Mouse (Mus musculus) forebrain, embryonic 13.5 days (tissue): ENCODE data around the gene Ptrh1. TPM values are rescaled to one million over a fixed set of nuclear protein-coding genes. Genes with fewer than 3 reads are reported as not detected.
A peak's percentile ranks its signal among the peaks of the same experiment; 100 is the strongest.

Source experiments
- ATAC-seq: fragments of 200-750 bp; cut with Nextera tagmentation; 2 replicates; pipeline ENCODE4 v1.8.0; 2017
- H3K27ac ChIP-seq: fragments of 300-500 bp; sonication (generic); 2 replicates; pipeline ENCODE4 v1.5.1; 2015; ENCODE audit warnings: inconsistent platforms, mild to moderate bottlenecking, moderate library complexity
- H3K27me3 ChIP-seq: fragments of 300-500 bp; sonication (generic); 2 replicates; pipeline ENCODE4 v1.6.1; 2015; ENCODE audit warnings: mild to moderate bottlenecking, inconsistent platforms
- H3K36me3 ChIP-seq: fragments of 300-500 bp; sonication (generic); 2 replicates; pipeline ENCODE4 v1.6.1; 2015; ENCODE audit warnings: mild to moderate bottlenecking, inconsistent platforms; ENCODE audit not compliant: poor library complexity, severe bottlenecking
- H3K4me1 ChIP-seq: fragments of 300-500 bp; sonication (generic); 2 replicates; pipeline ENCODE4 v1.6.1; 2015; ENCODE audit warnings: inconsistent platforms
- H3K4me2 ChIP-seq: fragments of 300-500 bp; sonication (generic); 2 replicates; pipeline ENCODE4 v1.6.1; 2015; ENCODE audit warnings: inconsistent platforms, mild to moderate bottlenecking, moderate library complexity
- H3K4me3 ChIP-seq: fragments of 300-500 bp; sonication (generic); 2 replicates; pipeline ENCODE4 v1.5.1; 2015; ENCODE audit warnings: mild to moderate bottlenecking, inconsistent platforms
- H3K9ac ChIP-seq: fragments of 300-500 bp; sonication (generic); 2 replicates; pipeline ENCODE4 v1.6.1; 2015; ENCODE audit warnings: mild to moderate bottlenecking, inconsistent platforms
- H3K9me3 ChIP-seq: fragments of 300-500 bp; sonication (generic); replicated peaks from 2 replicates; pipeline ENCODE4 v1.6.1; 2016; ENCODE audit warnings: inconsistent platforms
- WGBS: fragments of 180-500 bp; shearing (Covaris S2); methylation state at CpG from one replicate; pipeline ENCODE4 v1.1.7; 2015; 5-methylcytosine and 5-hydroxymethylcytosine counted together
- polyA plus RNA-seq: library from polyadenylated mRNA; unstranded; fragments of >200 nt; fragmentation: Nextera tagmentation; extraction: Ambion mirVana; gene quantifications from 2 replicates; pipeline ENCODE4 v1.2.1, GENCODE M21; 2015

The Ptrh1 gene
- 4.6 and 5.4 TPM in 2 replicates for polyA plus RNA-seq

DNA sequence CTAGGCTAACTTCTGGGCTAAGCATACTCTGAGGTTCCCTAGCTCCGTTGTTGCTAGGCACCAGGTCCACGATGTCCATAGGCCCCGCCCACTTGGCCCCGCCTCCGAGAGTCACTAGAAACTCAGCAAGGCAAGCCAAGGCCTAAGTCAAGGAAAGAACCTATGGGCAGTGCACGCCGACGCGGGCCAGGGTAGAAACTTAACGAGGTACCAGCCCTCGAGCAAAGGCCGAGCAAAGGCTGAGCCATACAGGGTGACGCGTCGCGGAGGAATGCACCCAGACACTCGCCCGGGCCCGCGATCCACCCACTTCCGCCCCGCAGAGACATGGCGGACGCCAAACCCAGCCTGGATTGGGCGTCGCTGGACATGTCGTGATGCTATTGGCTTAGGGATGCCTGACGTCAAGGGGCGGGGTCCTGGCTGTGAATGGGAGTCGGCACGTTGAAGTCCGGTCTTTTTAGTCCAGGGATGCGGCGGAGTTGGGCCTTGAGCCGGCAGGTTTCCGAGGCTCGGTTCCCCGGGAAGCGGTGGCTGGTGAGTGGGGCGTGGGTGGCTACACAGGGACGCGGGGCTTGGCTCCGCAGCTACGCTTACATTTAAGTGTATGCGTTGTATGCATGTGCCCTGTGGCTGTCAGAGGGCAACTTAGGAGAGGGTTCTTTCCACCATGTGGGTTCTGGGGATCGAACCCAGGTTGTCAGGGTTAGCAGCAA lies at the start of gene Ptrh1, which contains the start of gene Ttc16:
Gene Ptrh1, plus strand, starts transcription at position 428 of the 716 bp plus-strand sequence.
Gene Ttc16, minus strand, starts transcription at position 275 of the 716 bp plus-strand sequence.
- Histone ChIP-seq H3K36me3 (no peaks in the 10 kb centered on the region), H3K9me3 (no peaks in the 10 kb centered on the region)
- under 1% methylated on average over 46 of the region's 46 CpGs for WGBS

DNA sequence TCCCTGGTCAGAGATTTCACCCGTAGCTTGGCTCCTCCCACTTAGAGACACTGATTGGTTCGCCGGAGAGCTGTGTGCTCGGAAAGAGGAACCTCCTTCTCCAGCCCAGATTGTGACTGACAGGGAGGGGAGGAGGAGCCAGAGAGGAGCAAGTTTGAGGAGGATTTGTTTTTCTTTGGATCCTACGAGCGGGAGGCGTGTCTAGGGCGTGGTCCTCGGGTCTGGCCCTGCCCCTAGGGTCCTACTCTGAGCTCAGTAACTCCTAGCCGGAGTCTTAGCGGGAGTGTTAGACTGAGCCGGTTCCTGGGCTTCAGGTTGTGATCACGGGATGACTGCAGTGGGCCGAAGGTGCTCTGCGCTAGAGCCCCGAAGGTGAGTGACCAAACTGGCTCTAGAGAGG lies 48.2 kb upstream of the Ptrh1 start:
- ATAC-seq = peak; percentile 98
- Histone ChIP-seq H3K4me2 (peak overlapping the region; percentile 57), H3K9me3 (no peaks in the 10 kb centered on the region), H3K9ac (peak overlapping the region; percentile 50; the same call in 1 of the 2 replicates), H3K27ac (no peak overlapping the region), H3K27me3 (0 out of 2 replicates have a peak, but pooled peaks cover 3% of the 10 kb centered on the region), H3K4me1 (peaks cover 3% of the 10 kb centered on the region; the same call in 1 of the 2 replicates), H3K4me3 (peak overlapping the region; percentile 30), H3K36me3 (no peaks in the 10 kb centered on the region)
- WGBS = under 1% methylated on average over 16 of the region's 16 CpGs

More for the DNA sequence above, at the start of gene Ptrh1, which contains the start of gene Ttc16:
- Histone ChIP-seq H3K27ac (no peak within 1 kb of the TSS), H3K27me3 (peaks cover 3% of the 10 kb centered on the region; the same call in 1 of the 2 replicates), H3K4me1 (peaks cover 14% of the 10 kb centered on the region), H3K4me2 (peak within 1 kb of the TSS; percentile 64), H3K9ac (peak within 1 kb of the TSS; percentile 50), H3K4me3 (peak within 1 kb of the TSS; percentile 55)
- peak; percentile 99 for ATAC-seq

DNA sequence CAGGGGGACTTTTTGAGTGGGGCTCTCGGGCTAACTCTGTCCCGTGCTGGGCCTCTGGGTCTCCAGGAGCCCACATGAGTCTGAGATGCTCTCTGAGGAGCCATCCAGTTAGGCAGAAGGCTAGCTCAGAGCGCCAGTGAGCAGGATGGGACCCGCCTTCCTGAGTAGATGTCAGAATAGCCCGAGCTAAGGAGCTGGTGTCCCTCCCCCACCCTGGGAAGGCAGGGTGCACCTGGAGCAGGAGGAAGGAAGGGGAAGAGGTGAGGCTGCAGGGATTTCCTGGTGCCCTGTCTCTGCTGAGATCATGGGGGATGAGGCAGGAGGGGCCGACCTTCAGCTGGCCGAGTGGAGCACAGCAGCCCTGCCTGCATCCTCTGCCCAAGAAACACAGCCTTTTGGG lies 47.1 kb upstream of the Ptrh1 start:
- H3K27me3 ChIP-seq = 0 out of 2 replicates have a peak, but pooled peaks cover 3% of the 10 kb centered on the region
- WGBS = 61% methylated on average over 7 of the region's 7 CpGs
- H3K4me2 ChIP-seq = no peak overlapping the region
- peaks cover 3% of the 10 kb centered on the region; the same call in 1 of the 2 replicates for H3K4me1 ChIP-seq
- no peaks in the 10 kb centered on the region for H3K9me3 ChIP-seq
- H3K9ac ChIP-seq = peak overlapping the region; percentile 5; the same call in 1 of the 2 replicates
- no peaks in the 10 kb centered on the region for H3K36me3 ChIP-seq
- no peak overlapping the region for H3K4me3 ChIP-seq
- H3K27ac ChIP-seq = no peak overlapping the region
- ATAC-seq = no peak

DNA sequence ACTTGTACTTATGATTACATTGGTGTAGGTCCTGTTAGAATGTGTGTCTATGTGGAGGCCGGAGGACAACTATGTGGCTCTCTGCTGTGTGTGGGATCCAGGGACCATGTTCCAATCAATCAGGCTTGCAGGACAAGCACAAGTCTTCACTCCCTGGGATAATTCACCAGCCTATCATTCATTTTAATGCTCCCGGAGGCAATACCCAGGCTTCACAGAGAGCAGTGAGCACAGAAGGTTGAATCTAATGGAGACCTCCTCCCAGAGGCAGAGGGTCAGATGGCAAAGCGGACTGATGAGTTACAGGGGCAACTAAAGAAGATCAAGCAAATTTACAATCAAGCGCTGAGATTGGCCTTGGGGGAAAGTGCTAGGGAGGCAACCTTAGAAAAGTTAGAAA lies 46.0 kb upstream of the Ptrh1 start:
- no peak for ATAC-seq
- H3K27ac ChIP-seq = no peak overlapping the region
- peaks cover 3% of the 10 kb centered on the region; the same call in 1 of the 2 replicates for H3K27me3 ChIP-seq
- no peak overlapping the region for H3K4me3 ChIP-seq
- peaks cover 3% of the 10 kb centered on the region; the same call in 1 of the 2 replicates for H3K4me1 ChIP-seq
- H3K4me2 ChIP-seq = no peak overlapping the region
- no peaks in the 10 kb centered on the region for H3K36me3 ChIP-seq
- WGBS = 76% methylated on average over 4 of the region's 4 CpGs
- no peak overlapping the region for H3K9ac ChIP-seq
- no peaks in the 10 kb centered on the region for H3K9me3 ChIP-seq

DNA sequence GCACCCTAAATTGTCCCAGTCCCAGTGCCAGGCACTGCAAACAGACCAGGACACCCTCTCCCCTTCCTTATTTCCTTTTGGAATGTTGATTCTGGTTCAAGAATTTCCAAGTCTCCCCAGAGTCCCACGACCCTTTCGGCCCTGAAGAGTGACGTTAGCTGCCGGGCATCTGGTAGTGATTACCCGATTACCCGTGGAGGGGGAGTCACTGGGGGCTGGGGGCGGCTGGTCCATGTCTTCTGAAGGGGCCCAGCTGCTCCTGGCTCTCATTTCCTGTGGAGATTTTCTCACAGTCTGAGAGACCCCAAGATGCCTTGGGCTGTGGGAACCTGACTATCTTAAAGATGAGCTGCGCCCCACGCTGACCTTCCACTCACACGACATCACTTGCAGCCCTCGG lies 44.7 kb upstream of the Ptrh1 start:
- Histone ChIP-seq H3K36me3 (no peaks in the 10 kb centered on the region), H3K4me2 (no peak overlapping the region), H3K27ac (no peak overlapping the region), H3K4me3 (no peak overlapping the region), H3K4me1 (peaks cover 3% of the 10 kb centered on the region; the same call in 1 of the 2 replicates), H3K9ac (0 out of 2 replicates have a peak overlapping the region, but pooled peaks have one; percentile 21), H3K9me3 (no peaks in the 10 kb centered on the region), H3K27me3 (peaks cover 3% of the 10 kb centered on the region; the same call in 1 of the 2 replicates)
- WGBS = 64% methylated on average over 11 of the region's 11 CpGs
- no peak for ATAC-seq

DNA sequence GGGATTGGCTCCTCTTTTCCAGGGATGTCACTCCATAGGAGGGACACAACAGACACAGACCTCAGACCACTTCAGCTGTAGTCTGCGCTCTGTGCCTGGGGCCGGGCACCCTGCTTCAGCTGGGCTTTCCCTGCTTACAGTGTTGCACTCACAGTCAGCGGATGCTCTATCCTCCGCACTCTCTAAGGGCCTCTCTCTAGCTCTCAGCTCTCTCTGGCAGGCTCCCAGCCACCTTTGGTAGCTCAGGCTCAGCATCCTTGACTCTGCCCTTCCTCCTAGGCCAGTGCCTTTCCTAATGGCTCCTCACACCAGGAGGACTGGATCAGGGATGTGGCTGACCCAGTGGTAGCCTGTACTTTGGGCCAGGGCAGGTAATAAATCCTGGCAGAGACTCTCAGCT lies 43.7 kb upstream of the Ptrh1 start:
- ATAC-seq = no peak
- H3K27ac ChIP-seq = no peak overlapping the region
- no peak overlapping the region for H3K4me2 ChIP-seq
- H3K4me1 ChIP-seq = peaks cover 3% of the 10 kb centered on the region; the same call in 1 of the 2 replicates
- H3K36me3 ChIP-seq = no peaks in the 10 kb centered on the region
- peaks cover 3% of the 10 kb centered on the region; the same call in 1 of the 2 replicates for H3K27me3 ChIP-seq
- peak overlapping the region; percentile 9; the same call in 1 of the 2 replicates for H3K9ac ChIP-seq
- 81% methylated on average over 4 of the region's 4 CpGs for WGBS
- H3K4me3 ChIP-seq = no peak overlapping the region
- no peaks in the 10 kb centered on the region for H3K9me3 ChIP-seq

DNA sequence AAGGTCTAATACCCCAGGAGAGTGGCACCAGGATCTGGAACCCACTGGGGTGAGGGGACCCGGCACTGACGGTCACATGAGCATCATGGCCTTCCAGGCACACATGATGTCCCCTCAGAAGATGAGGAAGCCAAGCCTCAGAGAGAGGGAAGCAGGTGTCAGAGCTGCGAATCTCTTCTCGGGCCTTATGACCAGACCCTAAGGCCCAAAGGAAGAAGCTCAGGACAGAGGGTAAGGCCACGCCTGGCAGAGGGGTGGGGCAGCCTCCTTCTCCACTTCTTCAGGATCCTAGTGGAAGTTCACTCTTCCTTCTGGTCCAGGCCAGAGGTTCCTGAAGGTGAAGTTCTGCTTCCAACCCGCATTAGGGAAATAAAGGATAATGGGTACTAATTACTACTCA lies 42.9 kb upstream of the Ptrh1 start:
- H3K27me3 ChIP-seq = peaks cover 3% of the 10 kb centered on the region; the same call in 1 of the 2 replicates
- H3K9ac ChIP-seq = no peak overlapping the region
- no peaks in the 10 kb centered on the region for H3K9me3 ChIP-seq
- no peak overlapping the region for H3K4me3 ChIP-seq
- 78% methylated on average over 6 of the region's 6 CpGs for WGBS
- H3K4me2 ChIP-seq = no peak overlapping the region
- no peak for ATAC-seq
- no peaks in the 10 kb centered on the region for H3K4me1 ChIP-seq
- no peak overlapping the region for H3K27ac ChIP-seq
- H3K36me3 ChIP-seq = no peaks in the 10 kb centered on the region

DNA sequence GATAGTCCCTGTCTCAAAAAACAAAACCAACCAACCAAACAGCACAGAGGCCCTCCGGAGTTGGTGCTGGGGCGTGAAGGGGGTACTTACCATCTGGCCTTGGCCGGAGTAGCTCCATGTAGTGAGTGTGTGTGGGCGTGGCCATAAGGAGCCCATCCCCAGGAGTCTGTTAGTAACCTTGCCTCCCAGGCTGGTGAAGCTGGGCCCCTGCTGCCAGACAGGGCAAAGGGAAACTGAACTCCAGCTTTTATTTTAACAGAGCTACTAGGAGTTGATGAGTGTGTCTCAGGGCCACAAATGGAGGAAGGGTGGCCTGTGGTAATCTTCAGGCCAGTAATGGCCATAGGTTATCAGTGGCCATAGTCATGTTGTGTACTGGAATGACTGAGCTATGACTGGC lies 41.1 kb upstream of the Ptrh1 start:
- H3K27me3 ChIP-seq = no peaks in the 10 kb centered on the region; the same call in 1 of the 2 replicates
- ATAC-seq = no peak

DNA sequence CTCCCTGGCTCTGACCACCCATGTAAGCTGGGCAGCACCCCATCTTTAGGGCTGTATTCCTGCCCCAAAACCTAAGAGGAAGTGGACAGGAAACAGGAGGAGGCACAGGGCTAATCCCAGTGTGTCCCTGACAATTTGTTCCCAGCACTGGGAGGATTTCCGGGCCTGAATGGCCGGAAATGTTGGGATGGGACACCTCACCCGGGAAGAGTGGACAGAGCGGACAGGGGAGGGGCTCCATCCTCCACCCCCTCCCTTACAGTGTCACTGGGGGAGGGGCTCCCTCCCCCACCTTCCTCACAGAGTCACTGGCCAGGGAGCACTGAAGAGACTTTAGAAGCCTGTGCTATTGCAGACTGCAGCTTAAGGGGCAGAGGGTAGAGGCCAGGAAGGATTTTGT lies 40.7 kb upstream of the Ptrh1 start:
- H3K27ac ChIP-seq = no peak overlapping the region

More for the DNA sequence above, 41.1 kb upstream of the Ptrh1 start:
- no peaks in the 10 kb centered on the region for H3K4me1 ChIP-seq
- H3K36me3 ChIP-seq = no peaks in the 10 kb centered on the region
- no peak overlapping the region for H3K27ac ChIP-seq
- H3K9ac ChIP-seq = no peak overlapping the region
- H3K4me3 ChIP-seq = no peak overlapping the region
- no peaks in the 10 kb centered on the region for H3K9me3 ChIP-seq
- WGBS = 47% methylated on average over 4 of the region's 4 CpGs
- H3K4me2 ChIP-seq = no peak overlapping the region

DNA sequence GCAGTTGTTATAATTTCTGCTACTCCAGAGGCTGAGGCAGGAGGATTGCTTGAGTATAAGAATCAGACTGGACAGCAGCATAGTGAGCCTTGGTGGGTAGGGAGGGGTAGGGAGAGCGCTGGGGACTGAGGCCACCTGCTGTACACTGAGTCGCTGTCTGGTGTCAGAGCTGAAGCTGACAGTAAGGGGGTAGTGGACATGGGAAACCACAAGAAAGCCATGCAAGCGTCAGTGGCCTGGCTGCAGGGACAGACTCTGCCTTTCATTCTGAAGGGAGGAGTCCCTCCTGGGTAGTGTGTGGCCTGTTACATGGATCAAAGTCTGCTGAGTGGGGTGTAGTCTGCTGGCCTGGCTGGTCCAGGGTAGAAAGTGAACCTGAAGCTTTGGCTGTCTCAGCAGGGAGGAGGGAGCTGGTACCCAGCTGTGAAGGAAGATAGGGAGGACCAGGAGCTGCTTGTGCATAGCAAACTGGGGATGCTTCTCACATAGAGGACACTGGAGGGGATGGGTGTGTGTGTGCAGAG lies 39.2 kb upstream of the Ptrh1 start:
- no peak overlapping the region for H3K9ac ChIP-seq
- H3K27ac ChIP-seq = no peak overlapping the region
- no peak overlapping the region for H3K4me3 ChIP-seq
- no peaks in the 10 kb centered on the region; the same call in 1 of the 2 replicates for H3K27me3 ChIP-seq
- 43% methylated on average over 3 of the region's 3 CpGs for WGBS
- H3K9me3 ChIP-seq = no peaks in the 10 kb centered on the region
- H3K4me1 ChIP-seq = peaks cover 8% of the 10 kb centered on the region
- no peak overlapping the region for H3K4me2 ChIP-seq
- no peak for ATAC-seq
- H3K36me3 ChIP-seq = no peaks in the 10 kb centered on the region

More for the DNA sequence above, 40.7 kb upstream of the Ptrh1 start:
- no peak overlapping the region for H3K4me2 ChIP-seq
- no peak for ATAC-seq
- no peak overlapping the region for H3K4me3 ChIP-seq
- 57% methylated on average over 4 of the region's 4 CpGs for WGBS
- no peaks in the 10 kb centered on the region for H3K4me1 ChIP-seq
- H3K27me3 ChIP-seq = no peaks in the 10 kb centered on the region; the same call in 1 of the 2 replicates
- H3K9me3 ChIP-seq = no peaks in the 10 kb centered on the region
- no peak overlapping the region for H3K9ac ChIP-seq
- H3K36me3 ChIP-seq = no peaks in the 10 kb centered on the region

DNA sequence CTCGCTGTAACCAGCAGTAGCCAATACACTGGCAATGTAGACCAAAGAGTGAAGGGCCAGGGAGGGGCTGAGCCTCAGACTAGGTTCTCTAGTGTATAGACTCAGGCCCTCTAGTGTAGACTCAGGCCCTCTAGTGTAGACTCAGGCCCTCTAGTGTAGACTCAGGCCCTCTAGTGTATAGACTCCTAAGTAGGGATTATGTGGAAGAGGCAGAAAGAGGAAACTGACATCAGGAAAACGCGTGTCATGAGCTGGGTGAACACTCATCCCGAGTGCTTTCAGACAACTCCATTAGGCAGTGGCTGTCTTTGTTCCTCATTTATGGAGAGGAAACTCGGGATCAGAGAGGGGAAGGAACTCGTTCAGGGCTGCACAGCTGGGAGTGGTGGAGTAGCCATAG lies 38.6 kb upstream of the Ptrh1 start:
- no peak for ATAC-seq
- Histone ChIP-seq H3K9ac (0 out of 2 replicates have a peak overlapping the region, but pooled peaks have one; percentile 6), H3K36me3 (no peaks in the 10 kb centered on the region), H3K4me2 (no peak overlapping the region), H3K27ac (no peak overlapping the region), H3K4me1 (peaks cover 8% of the 10 kb centered on the region), H3K4me3 (no peak overlapping the region), H3K27me3 (no peaks in the 10 kb centered on the region; the same call in 1 of the 2 replicates), H3K9me3 (no peaks in the 10 kb centered on the region)
- 52% methylated on average over 6 of the region's 6 CpGs for WGBS

DNA sequence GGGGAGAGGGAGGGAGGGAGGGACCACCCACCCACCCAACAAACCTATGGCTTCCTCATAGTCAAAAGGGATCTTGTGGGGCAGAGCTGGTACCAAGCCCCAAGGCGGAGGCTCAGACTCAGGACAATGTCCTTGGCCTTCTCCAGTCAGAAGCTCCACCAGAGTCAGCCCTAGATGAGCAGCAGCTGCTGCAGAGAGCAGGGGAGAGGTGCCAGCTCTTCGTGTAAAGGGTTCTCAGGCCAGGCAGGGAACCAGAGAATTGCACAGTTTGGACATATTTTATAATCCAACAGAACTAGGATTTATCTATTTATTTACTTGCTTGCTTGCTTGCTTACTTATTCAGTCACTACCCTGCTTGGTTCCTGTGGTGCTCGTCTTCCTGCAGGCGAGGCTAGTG lies 36.3 kb upstream of the Ptrh1 start:
- Histone ChIP-seq H3K36me3 (peaks cover 9% of the 10 kb centered on the region; the same call in 1 of the 2 replicates), H3K9me3 (no peaks in the 10 kb centered on the region), H3K9ac (0 out of 2 replicates have a peak overlapping the region, but pooled peaks have one; percentile 31), H3K4me1 (peaks cover 29% of the 10 kb centered on the region), H3K4me2 (no peak overlapping the region), H3K4me3 (no peak overlapping the region), H3K27me3 (no peaks in the 10 kb centered on the region), H3K27ac (no peak overlapping the region)
- ATAC-seq = no peak
- WGBS = 69% methylated on average over 4 of the region's 4 CpGs
